Mouse (Mus musculus): ENCODE results near the gene Cyp4f14.
A peak's percentile ranks its signal among the peaks of the same experiment; 100 is the strongest.

The Cyp4f14 gene

DNA sequence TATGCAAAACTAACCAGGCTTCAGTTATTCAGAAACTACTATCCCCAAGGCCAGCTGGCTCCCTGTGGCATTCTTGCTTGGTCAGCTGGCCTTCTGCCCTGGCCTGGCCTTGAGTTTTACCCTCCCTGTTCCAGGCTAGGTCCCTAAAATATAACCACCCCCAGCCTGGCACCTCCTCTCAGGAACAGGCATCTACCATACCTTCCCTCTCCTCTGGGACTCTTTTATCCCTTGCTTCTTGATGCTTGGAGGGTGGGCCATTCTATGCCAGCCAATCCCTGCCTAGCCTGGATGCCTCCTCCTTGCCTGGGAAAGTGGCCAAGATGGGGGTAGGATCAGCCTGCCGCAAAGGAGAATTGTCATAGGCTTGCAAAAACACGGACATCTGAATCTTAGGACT lies at the start of gene Cyp4f14:
TSS of gene Cyp4f14 (minus strand) at position 212 of the 400 bp plus-strand sequence.
- peak; percentile 76 for DNase-seq (ENCODE audit: low spot score)

DNA sequence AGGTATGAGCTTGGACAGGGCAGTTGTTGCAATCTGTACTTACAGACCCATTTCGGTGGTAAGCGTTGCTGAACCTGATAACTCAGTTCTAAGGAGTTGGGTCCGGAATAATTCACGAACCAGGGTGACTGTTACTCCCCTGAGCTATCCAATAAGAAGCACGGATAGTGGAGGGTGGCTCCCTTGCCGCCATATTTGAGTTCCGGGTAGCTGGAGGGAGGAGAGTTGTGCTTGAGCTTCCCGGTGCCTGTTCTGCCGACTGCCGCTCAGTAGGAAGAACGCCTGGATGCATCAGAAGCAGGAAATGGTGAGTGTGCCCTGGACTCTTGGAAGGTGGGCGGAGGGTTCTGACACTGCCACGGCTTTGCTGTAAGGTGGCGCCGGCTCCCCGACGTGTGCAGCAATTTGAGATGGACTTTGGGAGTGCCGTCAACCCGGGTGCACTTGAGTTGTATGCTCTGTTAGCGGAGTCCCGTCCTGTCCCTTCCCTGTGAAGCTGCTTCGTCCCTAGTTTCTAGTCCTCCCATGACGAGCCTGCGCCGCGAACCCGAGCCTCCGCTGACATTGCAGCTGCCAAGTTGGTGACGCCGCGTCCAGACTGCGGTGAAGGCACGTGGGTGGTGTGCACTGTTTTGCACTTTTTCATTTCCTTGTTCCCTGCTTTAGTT lies 48.6 kb upstream of the Cyp4f14 start, which contains the start of gene Zfp472:
TSS of gene Zfp472 (plus strand) at position 192 of the 668 bp plus-strand sequence.
- DNase-seq (ENCODE audit: low spot score): peak; percentile 93

DNA sequence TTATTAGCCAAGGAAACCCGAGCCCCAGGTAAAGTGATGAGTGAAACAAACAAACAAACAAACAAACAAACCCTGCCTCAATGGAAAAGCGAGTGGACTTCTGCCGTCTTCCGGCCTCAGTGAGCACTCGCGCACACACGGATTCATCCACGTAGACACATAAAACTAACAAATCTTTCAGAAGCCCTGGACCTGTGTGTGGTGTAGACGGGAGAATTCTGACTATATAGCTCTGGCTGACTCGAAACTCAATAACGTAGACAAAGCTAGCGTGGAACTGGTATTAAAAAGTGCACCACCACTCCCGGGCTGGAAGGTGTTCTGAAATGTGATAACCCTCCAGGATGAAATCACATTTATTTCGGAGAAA lies 48.1 kb upstream of the Cyp4f14 start:
- no peak for DNase-seq (ENCODE audit: low spot score)

DNA sequence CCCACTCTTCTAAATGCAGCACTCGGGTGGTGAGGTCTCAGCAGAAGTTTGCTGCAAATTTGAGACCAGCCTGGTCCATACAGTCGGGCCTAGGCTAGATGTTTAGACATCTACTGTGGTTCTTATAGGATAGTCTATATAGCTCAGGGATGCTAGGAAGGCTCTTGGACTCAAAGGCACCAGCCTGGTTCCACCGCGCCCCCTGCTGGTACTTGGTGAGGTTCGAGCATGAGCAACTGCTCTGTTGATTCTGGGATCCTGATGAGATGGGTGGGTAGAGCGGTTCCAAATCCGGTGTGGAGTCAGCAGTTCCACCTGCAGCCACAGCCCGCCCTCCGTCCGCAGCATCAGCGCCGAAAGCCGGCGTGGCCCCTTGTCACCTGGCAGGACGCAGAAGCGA lies 34.3 kb upstream of the Cyp4f14 start:
- peak; percentile 73 for DNase-seq (ENCODE audit: low spot score)

DNA sequence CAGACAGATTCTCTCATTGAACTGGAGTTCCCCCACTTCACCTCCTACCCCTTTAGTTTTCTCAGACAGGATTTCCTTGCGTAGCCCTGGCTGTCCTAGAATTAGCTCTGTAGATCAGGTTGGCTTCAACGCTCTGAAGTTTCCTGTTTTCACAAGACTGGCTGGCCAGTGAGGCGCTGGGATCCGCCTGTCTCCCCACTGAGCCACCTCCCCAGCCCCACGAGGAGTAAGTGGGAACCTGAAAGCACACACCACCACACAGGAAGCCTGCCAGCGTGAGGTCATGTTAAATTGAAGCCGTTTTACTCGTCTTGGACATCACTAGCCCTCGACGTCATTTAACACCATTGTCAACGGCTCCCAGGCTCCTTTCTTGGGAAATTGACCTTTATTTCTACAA lies 33.9 kb upstream of the Cyp4f14 start:
- no peak for DNase-seq (ENCODE audit: low spot score)

DNA sequence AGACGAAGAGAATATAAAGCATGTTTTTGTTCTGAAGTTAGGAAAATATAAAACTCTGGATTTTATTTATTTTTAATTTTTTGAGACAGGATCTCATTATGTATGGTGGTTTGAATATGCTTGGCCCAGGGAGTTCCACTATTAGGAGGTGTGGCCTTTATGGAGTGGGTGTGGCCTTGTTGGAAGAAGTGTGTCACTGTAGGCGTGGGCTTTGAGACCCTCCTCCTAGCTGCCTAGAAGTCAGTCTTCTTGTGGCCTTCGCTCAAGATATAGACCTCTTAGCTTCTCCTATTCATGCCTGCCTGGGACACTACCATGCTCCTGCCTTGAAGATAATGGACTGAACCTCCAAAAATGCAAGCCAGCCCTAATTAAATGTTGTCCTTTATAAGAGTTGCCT lies 33.0 kb upstream of the Cyp4f14 start:
- DNase-seq (ENCODE audit: low spot score): no peak

DNA sequence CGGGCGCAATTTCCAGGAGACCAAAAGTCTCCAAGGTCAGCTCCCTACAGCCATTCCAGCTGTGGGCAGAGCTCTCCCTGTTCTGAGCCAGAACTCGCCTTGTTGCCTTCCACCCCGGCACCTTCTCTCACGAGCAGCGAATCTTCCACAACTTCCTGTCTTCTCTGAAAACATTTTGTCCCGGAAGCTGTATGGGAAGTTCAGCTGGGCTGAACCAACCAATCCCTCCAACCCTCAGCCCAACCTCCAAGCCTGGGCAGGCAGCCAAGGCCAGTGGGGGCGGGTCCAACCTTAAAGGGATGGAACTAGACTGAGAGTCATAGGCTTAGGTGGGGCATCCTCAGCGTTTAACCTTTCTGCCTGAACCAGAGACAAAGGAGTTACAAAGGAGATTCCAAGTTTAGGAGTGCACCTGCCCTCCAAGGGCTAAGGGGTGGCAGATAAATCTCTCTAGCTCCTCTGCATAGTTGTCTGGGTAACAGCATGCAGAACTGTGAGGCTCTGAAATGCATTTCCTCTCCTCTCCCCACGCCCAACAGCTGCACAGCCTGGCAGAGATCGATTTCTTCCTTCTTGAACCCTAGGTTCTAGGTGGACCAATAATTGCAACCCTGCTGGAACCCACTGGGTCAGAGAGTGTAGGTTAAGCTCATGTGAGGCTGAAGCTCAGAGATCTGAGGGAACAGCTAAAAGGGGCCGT lies 30.2 kb upstream of the Cyp4f14 start, which contains the start of gene Cyp4f13:
TSS of gene Cyp4f13 (minus strand) at position 188 of the 700 bp plus-strand sequence.
- DNase-seq (ENCODE audit: low spot score): peak; percentile 98

DNA sequence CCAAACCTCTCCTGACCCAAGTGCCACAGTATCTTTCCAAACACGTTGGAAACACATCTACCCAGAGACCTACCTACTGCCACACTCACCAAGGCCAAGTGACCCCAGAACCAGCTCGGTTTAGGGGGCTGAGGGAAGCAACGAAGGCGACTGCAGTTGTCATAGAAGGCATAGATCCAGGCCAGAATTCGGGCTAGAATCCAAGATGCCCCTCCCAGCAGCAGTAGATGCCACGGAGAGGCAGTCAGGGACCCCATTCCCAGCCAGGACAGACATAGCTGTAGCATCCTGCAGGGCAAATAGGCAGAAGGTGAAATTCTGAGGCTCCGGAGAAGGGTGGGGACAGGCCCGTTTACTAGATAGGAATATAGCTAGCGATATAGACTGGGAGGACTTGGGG lies 29.6 kb upstream of the Cyp4f14 start:
- DNase-seq (ENCODE audit: low spot score): no peak

DNA sequence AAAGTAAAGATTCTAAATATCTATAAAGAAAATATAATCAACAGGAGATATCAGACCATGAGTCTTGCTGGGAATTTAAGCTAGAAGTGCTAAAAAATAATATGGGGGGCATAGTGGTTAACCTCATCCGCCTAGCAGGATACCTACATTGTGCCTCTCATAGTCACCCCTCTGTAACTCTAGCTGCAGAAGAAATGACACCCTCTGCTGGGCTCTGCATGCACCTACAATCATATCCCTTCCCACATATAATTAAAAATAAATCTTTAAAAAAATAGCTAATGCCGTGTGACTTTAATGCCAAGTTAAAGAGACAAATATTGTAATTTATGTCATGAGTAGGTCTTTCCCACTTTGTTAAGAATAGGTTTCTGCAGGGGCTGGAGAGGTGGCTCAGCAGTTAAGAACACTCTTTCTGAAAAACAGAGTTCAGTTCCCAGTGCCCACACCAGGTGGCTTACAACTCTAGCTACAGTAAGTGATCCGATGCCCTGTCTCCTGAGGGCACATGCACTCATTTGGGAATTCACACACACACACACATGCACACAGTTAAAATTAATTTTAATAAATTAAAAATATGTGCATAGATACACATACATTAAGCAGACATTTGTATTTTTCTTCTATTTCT lies 27.4 kb upstream of the Cyp4f14 start:
- no peak for DNase-seq (ENCODE audit: low spot score)

DNA sequence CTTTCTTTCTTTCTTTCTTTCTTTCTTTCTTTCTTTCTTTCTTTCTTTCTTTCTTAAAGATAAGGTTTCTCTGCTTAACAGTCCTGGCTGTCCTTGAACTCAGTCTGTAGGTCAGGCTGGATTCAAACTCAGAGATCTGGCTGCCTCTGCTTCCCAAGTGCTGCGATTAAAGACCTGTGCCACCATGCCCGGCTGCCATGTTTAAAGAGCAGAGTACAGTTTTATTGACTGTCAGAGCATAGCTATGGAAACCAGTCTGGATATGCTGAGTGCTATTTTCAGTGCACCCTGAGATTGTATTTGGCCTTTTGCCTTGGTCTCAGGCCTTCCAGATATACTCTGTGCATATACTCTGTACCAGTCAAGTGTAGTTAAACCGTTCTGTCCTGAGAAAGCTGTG lies 26.5 kb upstream of the Cyp4f14 start:
- DNase-seq (ENCODE audit: low spot score): no peak

DNA sequence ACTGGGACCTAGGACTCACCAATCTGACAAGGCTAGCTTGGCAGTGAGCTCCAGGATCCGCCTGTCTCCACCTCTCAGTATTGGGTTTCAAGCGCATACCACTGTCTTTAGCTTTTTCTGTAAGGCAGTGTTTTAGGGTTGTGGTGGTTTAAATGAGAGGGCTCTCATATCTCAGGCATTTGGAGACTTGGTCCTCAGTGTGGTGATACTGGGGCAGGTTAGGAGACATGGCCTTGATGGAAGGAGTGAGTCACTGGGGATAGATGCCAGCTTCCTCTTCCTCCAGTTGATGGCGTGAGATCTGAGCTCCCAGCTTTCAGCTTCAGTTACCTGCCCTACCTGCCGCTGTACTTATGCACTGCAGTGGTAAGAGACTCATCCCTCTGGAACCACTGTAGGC lies 22.7 kb upstream of the Cyp4f14 start:
- DNase-seq (ENCODE audit: low spot score): no peak

DNA sequence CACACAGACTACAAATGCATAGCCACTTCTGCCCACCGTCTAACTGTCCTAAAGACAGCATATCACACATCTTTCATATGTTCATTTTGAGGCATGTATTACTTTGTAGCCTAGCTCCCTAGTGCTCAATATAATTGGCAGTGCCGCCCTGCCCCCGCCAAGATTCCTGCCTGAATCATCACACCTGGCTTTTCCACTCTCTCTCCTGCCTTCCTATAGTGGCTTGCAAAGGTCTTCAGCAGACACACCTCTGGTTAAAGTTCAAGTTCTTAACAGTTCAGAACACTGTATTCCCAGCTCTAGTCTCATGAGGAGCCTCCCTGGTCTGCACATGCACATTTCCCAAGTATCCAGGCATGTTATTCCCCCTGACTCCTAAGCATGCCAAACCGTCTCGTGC lies 10.7 kb upstream of the Cyp4f14 start:
- DNase-seq (ENCODE audit: low spot score): no peak

DNA sequence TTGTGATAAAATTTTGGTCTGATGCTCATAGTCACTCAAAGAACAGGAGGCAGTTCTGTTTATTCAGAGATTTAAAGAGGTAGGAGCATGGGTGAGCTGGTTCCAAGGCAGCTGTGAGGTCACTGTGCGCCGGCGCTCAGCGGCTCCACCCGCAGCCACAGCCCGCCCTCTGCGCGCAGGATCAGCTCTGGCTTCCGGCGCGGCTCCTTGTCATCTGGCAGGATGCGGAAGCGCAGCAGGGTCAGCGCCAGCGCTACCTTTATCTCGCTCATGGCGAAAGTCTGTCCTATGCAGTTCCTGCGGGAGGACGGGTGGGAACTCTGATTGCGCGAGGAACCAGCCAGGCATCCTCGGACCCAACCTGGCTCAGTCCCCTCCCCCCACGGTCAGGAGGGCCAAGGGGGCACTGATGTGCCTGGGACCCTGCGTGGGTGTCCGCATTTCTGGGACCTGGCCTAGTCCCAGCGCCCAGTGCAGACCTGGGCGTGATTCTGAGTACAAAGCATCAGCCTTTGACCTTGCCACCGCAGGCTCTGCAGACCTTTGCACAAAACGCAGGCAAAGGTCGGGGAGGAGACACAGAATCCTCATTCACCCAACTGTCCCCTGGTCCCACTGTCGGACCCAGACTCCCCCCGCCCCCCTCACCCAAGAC lies 7.6 kb upstream of the Cyp4f14 start:
- DNase-seq (ENCODE audit: low spot score): no peak

DNA sequence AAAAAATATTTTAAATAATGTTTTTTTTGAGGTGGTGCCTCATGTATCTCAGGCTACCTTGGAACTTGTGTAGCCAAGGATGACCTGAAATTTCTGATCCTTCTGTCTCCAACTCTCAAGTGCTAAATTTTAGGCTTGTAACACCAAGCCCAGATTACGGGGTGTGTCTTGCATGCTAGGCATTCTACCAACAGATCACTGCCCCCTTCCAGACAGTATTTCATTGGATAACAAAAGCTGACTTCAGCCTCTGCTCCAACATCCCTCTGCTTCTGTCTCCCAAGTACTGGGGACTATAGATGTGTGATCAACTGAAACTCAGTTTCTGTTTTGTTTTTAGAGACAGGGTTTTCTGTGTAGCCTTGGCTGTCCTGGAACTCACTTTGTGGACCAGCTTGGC lies 6.5 kb upstream of the Cyp4f14 start:
- DNase-seq (ENCODE audit: low spot score): no peak

DNA sequence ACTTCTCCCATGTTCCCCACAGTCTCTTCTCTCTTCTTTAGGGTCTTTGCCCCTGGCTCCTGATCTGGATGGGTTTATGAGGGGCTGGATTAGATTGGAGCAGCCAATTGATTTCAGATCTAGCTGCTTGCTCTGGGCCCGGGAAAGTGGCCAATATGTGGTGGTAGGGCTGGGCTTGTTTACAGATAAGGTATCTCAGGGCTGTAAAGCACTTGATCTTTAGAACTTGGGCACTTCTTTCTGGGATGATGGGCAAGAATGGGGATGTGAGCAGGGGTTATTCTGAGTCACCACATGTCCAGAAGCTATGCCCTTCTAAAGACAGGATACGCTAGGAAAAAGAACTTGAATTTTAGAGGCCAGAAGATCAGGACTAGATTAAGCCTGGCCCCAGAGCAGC lies 2.0 kb upstream of the Cyp4f14 start:
- DNase-seq (ENCODE audit: low spot score): no peak

DNA sequence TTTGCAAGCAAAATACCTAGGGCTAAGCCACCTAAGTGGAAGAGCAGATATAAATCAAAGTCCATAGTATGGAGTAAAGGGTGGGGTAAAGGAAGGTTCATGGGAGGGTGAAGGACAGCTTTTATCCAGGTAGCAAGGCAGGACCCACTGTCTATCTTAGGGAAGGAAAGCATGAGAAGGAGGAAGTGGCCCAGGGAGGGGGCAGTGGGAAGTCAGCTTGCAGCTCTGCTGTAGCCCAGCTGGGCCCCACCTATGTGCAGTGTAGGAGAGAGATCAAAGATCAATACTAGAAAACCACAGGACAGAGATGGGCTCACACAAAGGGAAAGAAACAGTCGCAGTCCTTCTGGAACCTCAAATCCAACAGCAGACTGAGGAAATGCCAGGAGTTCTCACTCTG lies 1.1 kb downstream of the Cyp4f14 start:
- DNase-seq (ENCODE audit: low spot score): no peak

DNA sequence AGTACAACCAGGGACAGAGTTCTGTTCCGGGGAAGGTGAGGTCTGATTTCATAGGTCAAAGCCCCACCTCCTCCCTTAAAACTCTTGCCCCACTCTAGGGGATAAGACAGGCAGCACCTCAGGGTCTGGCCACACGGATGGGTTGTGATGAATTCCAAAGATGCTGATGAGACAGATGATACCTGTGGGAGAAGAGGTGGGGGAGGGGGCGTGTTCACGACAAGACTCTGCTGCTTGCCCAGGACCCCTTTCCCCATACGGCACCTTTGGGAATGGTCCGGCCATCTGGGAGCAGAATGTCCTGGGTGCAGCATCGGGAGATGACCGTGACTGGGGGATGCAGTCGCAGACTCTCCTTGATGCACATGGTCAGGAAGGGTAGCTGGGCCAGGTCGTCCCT lies 11.0 kb downstream of the Cyp4f14 start:
- DNase-seq (ENCODE audit: low spot score): no peak

DNA sequence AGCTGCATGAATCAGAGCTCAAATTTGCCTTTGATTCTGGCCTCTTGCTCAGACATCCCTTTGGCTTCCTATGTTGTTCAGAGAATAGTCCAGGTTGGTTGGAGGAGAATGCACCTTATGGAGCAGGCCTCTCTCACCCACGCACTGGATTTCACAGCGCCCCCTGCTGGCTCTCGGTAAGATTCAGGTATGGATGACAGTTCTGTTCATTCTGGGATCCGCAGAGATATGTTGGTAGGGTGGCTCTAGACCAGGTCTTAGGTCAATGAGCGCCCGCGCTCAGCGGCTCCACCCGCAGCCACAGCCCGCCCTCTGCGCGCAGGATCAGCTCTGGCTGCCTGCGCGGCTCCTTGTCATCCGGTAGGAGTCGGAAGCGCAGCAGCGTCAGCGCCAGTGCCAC lies 11.9 kb downstream of the Cyp4f14 start:
- DNase-seq (ENCODE audit: low spot score): peak; percentile 18

DNA sequence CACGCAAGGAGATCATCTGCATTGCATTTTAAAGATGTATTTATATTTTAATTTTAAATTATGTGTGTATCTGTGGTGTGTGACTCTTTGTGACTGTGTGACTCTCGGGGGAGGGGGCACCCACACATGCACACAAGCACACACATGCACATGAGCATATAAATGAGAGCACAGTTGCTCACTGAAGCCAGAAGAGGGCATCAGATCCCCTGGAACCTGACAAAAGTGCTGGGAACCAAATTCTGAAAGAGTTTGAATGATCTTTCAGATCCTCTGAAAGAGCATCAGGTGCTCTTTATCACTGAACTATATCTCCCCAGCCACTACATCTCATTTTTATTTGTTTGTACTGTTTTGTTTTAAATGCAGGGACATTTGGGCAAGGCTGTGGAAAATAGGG lies 12.7 kb downstream of the Cyp4f14 start:
- DNase-seq (ENCODE audit: low spot score): peak; percentile 16

DNA sequence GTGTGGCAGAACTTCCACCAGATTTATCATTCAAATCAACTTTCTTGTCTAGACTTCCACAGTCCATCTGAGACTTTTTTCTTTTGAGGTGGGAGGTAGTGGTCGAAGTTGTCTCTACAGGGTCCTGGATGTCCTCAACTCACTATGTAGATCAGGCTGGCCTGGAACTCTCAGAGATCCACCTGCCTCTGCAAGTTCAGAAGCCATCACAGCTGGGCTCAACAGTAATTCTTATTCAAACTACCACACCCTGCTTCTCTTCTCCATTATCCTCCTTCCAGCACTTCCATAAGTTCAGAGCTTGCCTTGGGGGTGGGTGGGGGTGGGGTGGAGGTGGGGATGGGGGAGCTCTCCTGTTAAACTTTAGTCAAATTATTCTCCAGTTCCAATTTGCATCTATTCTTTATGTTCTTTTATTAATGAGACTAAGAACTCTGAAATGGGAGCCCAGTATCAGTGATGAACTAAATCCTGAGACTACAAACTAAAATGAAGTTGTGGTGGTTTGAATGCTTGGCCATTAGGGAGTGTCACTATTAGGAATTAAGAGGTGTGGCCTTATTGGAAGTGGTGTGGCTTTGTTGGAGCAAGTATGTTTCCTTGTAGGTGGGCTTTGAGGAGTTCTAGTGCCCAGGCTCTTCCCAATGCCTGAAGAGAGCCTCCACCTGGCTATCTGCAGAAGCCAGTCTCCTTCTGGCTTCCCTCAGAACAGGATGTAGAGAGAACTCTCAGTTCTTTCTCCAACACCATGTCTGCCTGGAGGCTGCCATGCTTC lies 15.2 kb downstream of the Cyp4f14 start:
- no peak for DNase-seq (ENCODE audit: low spot score)

DNA sequence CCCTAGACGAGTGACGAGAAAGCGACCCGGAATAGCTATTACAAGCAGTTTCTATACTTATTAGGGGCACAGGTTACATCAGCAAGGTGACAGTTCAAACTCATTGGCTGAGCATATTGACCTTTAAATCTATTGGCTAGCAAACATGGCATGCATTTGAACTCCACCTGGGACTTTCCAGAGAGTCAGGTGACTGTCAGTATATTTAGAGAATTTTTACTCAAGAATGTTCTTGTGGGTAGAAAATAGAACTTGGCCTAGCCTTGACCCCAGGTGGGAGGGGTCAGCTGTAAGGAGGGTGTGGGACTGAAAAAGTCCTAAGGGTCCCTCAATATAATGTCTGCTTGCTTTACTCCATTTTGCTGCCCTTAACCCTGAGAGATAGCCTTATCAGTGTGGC lies 21.7 kb downstream of the Cyp4f14 start:
- DNase-seq (ENCODE audit: low spot score): no peak

DNA sequence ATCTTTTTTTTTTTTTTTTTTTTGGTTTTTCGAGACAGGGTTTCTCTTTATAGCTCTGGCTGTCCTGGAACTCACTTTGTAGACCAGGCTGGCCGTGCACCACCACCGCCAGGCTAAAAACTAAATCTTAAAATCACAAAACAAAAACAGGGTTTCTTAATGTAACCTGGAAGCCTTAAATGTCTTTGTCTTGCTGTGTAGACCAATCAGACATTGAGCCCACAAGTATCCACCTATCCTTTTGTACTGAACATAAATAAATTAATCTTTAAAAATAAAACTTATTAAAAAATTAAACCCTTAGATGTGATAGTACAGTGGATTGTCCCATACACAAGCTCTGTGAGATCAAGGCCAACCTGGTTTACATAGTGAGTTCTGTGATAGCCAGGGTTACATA lies 23.2 kb downstream of the Cyp4f14 start:
- DNase-seq (ENCODE audit: low spot score): no peak
